Mouse (Mus musculus) CH12.LX (cell line): Measurements from ENCODE around the gene Tspan14. TPM values are rescaled to one million over a fixed set of nuclear protein-coding genes. Genes with fewer than 3 reads are reported as not detected.

ENCODE experiments used
- DNase-seq: peaks from one replicate; pipeline ENCODE4 v3.0.0-alpha.2; 2013; ENCODE audit errors: extremely low read depth
- H3K27ac ChIP-seq: 2 replicates; pipeline ENCODE4 v1.5.1; 2012; ENCODE audit warnings: low read depth, mild to moderate bottlenecking, control low read depth, moderate library complexity; ENCODE audit not compliant: insufficient read depth
- H3K27me3 ChIP-seq: replicated peaks from 2 replicates; pipeline ENCODE3; 2012; ENCODE audit warnings: inconsistent platforms
- H3K36me3 ChIP-seq, 2 experiments: replicated peaks in 1 of 2; 2 replicates each; pipeline versions ENCODE3 to v1.6.1; 2012; ENCODE audit warnings: inconsistent platforms in 1 of 2, low read length in 1 of 2, mild to moderate bottlenecking in 1 of 2, mixed read lengths in 1 of 2, moderate library complexity in 1 of 2; ENCODE audit not compliant: control insufficient read depth in 1 of 2, insufficient read depth in 1 of 2
- H3K4me1 ChIP-seq, 2 experiments: 2 replicates each; pipeline ENCODE4 v1.6.1; 2012; ENCODE audit warnings: inconsistent platforms in 1 of 2, moderate library complexity in 1 of 2; ENCODE audit not compliant: insufficient read depth in 2 of 2, control insufficient read depth in 1 of 2
- H3K4me2 ChIP-seq: 2 replicates; pipeline ENCODE4 v1.6.1; 2012; ENCODE audit warnings: low read depth, mild to moderate bottlenecking, control low read depth; ENCODE audit not compliant: poor library complexity, insufficient read depth, severe bottlenecking
- H3K4me3 ChIP-seq, 3 experiments: fragments of 150-350 bp in 1 of 3; sonication (generic) in 1 of 3; replicated peaks in 1 of 3; 2 replicates each; pipeline versions ENCODE3 to v1.5.1; 2011 to 2012; ENCODE audit warnings: low read depth in 2 of 3, low read length in 2 of 3, mild to moderate bottlenecking in 2 of 3, moderate library complexity in 2 of 3, control low read depth in 1 of 3, improper control_type of control experiment in 1 of 3, inconsistent platforms in 1 of 3, mixed read lengths in 1 of 3; ENCODE audit not compliant: poor library complexity in 1 of 3
- H3K79me2 ChIP-seq: replicated peaks from 2 replicates; pipeline ENCODE4 v1.6.1; 2012; ENCODE audit warnings: mild to moderate bottlenecking, moderate library complexity; ENCODE audit not compliant: control insufficient read depth, poor library complexity, insufficient read depth, severe bottlenecking; ENCODE audit errors: extremely low read depth
- H3K9ac ChIP-seq: 2 replicates; pipeline ENCODE4 v1.6.1; 2012; ENCODE audit warnings: low read depth, mild to moderate bottlenecking, control low read depth, moderate library complexity; ENCODE audit not compliant: insufficient read depth
- H3K9me3 ChIP-seq: replicated peaks from 2 replicates; pipeline ENCODE3; 2012; ENCODE audit warnings: low read length, inconsistent platforms, mixed read lengths
- BHLHE40 ChIP-seq: IDR thresholded peaks from 2 replicates; pipeline ENCODE4 v1.6.1; 2011; ENCODE audit warnings: mild to moderate bottlenecking, low read depth, low read length, improper control_type of control experiment
- E2F4 ChIP-seq: IDR thresholded peaks from 2 replicates; pipeline ENCODE4 v1.6.1; 2011; ENCODE audit warnings: low read depth, low read length, improper control_type of control experiment; ENCODE audit not compliant: insufficient replicate concordance
- EP300 ChIP-seq: IDR thresholded peaks from 2 replicates; pipeline ENCODE4 v1.6.1; 2011; ENCODE audit warnings: low read length, improper control_type of control experiment
- ETS1 ChIP-seq: conservative IDR thresholded peaks from 2 replicates; pipeline ENCODE4 v1.6.1; 2012; ENCODE audit warnings: low read depth, mild to moderate bottlenecking, inconsistent platforms, low read length, improper control_type of control experiment, moderate library complexity
- HCFC1 ChIP-seq: IDR thresholded peaks from 2 replicates; pipeline ENCODE4 v1.6.1; 2012; ENCODE audit warnings: low read depth, mild to moderate bottlenecking, inconsistent platforms, low read length, improper control_type of control experiment
- MAX ChIP-seq: IDR thresholded peaks from 2 replicates; pipeline ENCODE4 v1.6.1; 2011; ENCODE audit warnings: low read length, improper control_type of control experiment
- MEF2A ChIP-seq: IDR thresholded peaks from 2 replicates; pipeline ENCODE4 v1.6.1; 2014; ENCODE audit warnings: low read depth, mild to moderate bottlenecking, inconsistent platforms, low read length, improper control_type of control experiment, borderline replicate concordance
- MXI1 ChIP-seq: IDR thresholded peaks from 2 replicates; pipeline ENCODE4 v1.6.1; 2011; ENCODE audit warnings: mild to moderate bottlenecking, low read depth, low read length, improper control_type of control experiment
- NELFE ChIP-seq: IDR thresholded peaks from 2 replicates; pipeline ENCODE4 v1.6.1; 2011; ENCODE audit warnings: low read depth, low read length, improper control_type of control experiment
- PAX5 ChIP-seq: IDR thresholded peaks from 2 replicates; pipeline ENCODE4 v1.6.1; 2012; ENCODE audit warnings: low read length, inconsistent platforms, mixed read lengths
- POLR2A ChIP-seq: IDR thresholded peaks from 2 replicates; pipeline ENCODE4 v1.6.1; 2011; ENCODE audit warnings: low read depth, mild to moderate bottlenecking, improper control_type of control experiment, low read length
- POLR2AphosphoS2 ChIP-seq: IDR thresholded peaks from 2 replicates; pipeline ENCODE4 v1.6.1; 2011; ENCODE audit warnings: low read depth, low read length, improper control_type of control experiment
- RCOR1 ChIP-seq: conservative IDR thresholded peaks from 2 replicates; pipeline ENCODE4 v1.6.1; 2012; ENCODE audit warnings: low read depth, mild to moderate bottlenecking, inconsistent platforms, low read length, improper control_type of control experiment
- SMC3 ChIP-seq: IDR thresholded peaks from 2 replicates; pipeline ENCODE4 v1.6.1; 2011; ENCODE audit warnings: low read depth, low read length, improper control_type of control experiment
- UBTF ChIP-seq: IDR thresholded peaks from 2 replicates; pipeline ENCODE4 v1.6.1; 2012; ENCODE audit warnings: low read depth, mild to moderate bottlenecking, inconsistent platforms, low read length, improper control_type of control experiment, moderate library complexity
- ZC3H11A ChIP-seq: IDR thresholded peaks from 2 replicates; pipeline ENCODE4 v1.6.1; 2012; ENCODE audit warnings: low read depth, mild to moderate bottlenecking, inconsistent platforms, low read length, improper control_type of control experiment
- dilution Hi-C: fragments of 300-500 bp; cut with MboI; formaldehyde crosslinking; loops from 2 replicates; pipeline ENCODE4 v1.14.3; 2020; ENCODE audit warnings: low sequenced_read_pairs; ENCODE audit not compliant: extremely low pct_unique_long_range_greater_than_20kb, extremely low pct_ligation_motif_present
- in situ Hi-C: fragments of 300-500 bp; cut with MboI; formaldehyde crosslinking; loops from 3 replicates; pipeline ENCODE4 v1.14.3; 2019; ENCODE audit warnings: low sequenced_read_pairs, low pct_ligation_motif_present, low pct_unique_long_range_greater_than_20kb, mixed read lengths
- polyA plus RNA-seq: library from polyadenylated mRNA; unstranded; fragments of >175 nt; gene quantifications from 2 replicates; pipeline ENCODE4 v1.2.1, GENCODE M21; 2012; ENCODE audit warnings: low read depth; ENCODE audit not compliant: insufficient read length
- total RNA-seq, 2 experiments: library from RNA; depleted of rRNA; stranded (reverse); fragments of 300-350 nt in 1 of 2; fragments of >200 nt in 1 of 2; gene quantifications; 2 replicates each; pipeline ENCODE4 v1.2.3; 2012 to 2014

The Tspan14 gene
- total and polyA plus RNA-seq, 3 experiments: 11.6 to 19.1 (median 14.9) TPM

DNA sequence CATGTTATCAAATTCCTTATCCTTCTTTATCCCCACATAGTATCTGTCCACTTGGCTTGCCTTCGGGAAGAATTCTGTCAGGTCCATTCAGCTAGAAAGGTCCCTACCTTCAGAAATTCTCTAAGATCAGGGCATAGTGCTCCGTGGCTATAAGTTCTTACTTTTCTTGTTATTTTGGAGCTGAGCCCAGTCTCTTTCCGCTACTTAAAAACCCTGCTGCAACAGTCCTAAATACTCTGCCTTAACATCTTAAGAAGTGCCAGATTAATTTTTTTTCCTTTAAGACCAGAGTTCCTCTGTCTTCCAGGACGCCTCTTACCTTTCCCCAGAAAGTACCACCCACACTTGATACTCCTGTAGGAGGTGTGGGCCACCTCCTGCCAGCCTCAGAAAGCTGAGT, 6.4 kb downstream of the Tspan14 start:
- dilution Hi-C loops (no loop called here), in situ Hi-C loops (no loop called here)
- Histone ChIP-seq H3K27ac (no peak overlapping the region), H3K27me3 (no peaks in the 10 kb centered on the region), H3K9ac (no peak overlapping the region), H3K4me2 (no peak overlapping the region), H3K79me2 (peaks cover 49% of the 10 kb centered on the region), H3K4me3 (no peak overlapping the region), H3K36me3 (peaks cover 0 to 5% of the 10 kb centered on the region in 2 experiments), H3K9me3 (no peaks in the 10 kb centered on the region), H3K4me1 (peaks cover 42 to 85% of the 10 kb centered on the region in 2 experiments)
- TF ChIP-seq ETS1 (no peak), ZC3H11A (no peak), SMC3 (no peak), MXI1 (no peak), EP300 (no peak), POLR2AphosphoS2 (no peak), MEF2A (no peak), BHLHE40 (no peak), E2F4 (no peak), HCFC1 (no peak), POLR2A (no peak)
- DNase-seq: no peak

DNA sequence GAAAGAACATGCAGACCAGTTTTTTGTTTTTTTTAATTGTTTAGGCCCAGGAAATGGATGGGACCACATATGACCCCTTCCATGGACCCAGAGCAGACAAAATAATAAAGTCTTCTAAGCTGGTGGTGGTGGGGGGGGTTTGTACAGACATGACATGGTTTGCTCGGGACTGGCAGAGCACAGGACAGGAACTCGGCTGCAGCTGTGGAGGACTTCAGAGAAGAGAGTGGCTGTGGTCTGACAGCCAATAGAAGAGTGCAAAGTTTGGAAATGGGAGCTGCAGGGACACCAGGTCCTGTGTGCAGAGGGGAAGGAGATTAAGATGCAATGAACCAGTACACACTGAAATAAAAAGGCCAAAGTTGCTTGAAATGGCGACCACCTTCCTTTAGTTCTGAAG, 7.0 kb downstream of the Tspan14 start:
- Histone ChIP-seq H3K79me2 (peaks cover 52% of the 10 kb centered on the region), H3K4me1 (peaks cover 37 to 85% of the 10 kb centered on the region in 2 experiments), H3K36me3 (peaks cover 0 to 5% of the 10 kb centered on the region in 2 experiments), H3K4me3 (no peak overlapping the region), H3K9me3 (no peaks in the 10 kb centered on the region), H3K27ac (0 out of 2 replicates have a peak overlapping the region, but pooled peaks have one; percentile 47), H3K27me3 (no peaks in the 10 kb centered on the region), H3K4me2 (peak overlapping the region; percentile 67), H3K9ac (no peak overlapping the region)
- in situ Hi-C loops: no loop called here
- TF ChIP-seq NELFE (no peak), HCFC1 (no peak), RCOR1 (no peak), POLR2AphosphoS2 (no peak), MXI1 (peak; percentile 22; the same call in 1 of the 2 replicates)
- dilution Hi-C loops: no loop called here
- no peak for DNase-seq

DNA sequence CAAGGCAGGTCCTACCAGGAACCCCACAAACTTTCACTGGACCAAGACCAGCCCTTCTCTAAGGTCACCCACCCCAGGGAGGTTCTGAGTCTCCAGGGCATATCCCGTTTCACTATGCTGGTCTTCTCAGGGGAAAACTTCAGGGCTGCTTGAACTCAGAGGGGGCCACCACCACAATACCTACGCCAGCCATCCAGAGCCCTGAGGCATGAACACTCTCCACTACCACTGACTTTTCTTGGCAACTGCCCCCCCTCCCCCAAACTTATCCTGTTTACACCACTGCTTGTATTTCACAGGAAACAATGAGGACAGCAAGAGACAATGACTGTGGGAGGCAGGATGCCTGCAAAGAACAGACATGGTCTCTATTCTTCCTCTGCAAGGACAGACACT, 7.6 kb downstream of the Tspan14 start:
- Histone ChIP-seq H3K27ac (peak overlapping the region; percentile 47), H3K4me1 (peaks cover 40 to 85% of the 10 kb centered on the region in 2 experiments), H3K4me2 (peak overlapping the region; percentile 67), H3K79me2 (peaks cover 56% of the 10 kb centered on the region), H3K9me3 (no peaks in the 10 kb centered on the region), H3K4me3 (no peak overlapping the region), H3K27me3 (no peaks in the 10 kb centered on the region), H3K36me3 (peaks cover 0 to 5% of the 10 kb centered on the region in 2 experiments), H3K9ac (no peak overlapping the region)
- dilution Hi-C loops (no loop called here), in situ Hi-C loops (no loop called here)
- TF ChIP-seq MAX: no peak
- no peak for TF ChIP-seq PAX5
- TF ChIP-seq EP300: no peak
- TF ChIP-seq UBTF: no peak
- no peak for DNase-seq
